Mouse (Mus musculus) kidney, adult 11 months (tissue): ENCODE measurements around the gene Dhps.
"Not testable (repeated sequence)": the region's sequence is repeated elsewhere in the genome, so short reads cannot be mapped to it uniquely, and the experiment has no call there.

ENCODE experiments used
- DNase-seq: peaks from one replicate; pipeline ENCODE4 v3.0.0; 2022

Dhps gene

GRCm38 (mm10) chr8:85096850-85097249, 25.3 kb downstream of the Dhps start:
- DNase-seq: no peak

- DNase-seq: no peak
Measured at GRCm38 (mm10) chr8:85100076-85100665, 28.6 kb downstream of the Dhps start.

- no peak for DNase-seq
Measured at GRCm38 (mm10) chr8:85113241-85113640, 41.7 kb downstream of the Dhps start.

DNA sequence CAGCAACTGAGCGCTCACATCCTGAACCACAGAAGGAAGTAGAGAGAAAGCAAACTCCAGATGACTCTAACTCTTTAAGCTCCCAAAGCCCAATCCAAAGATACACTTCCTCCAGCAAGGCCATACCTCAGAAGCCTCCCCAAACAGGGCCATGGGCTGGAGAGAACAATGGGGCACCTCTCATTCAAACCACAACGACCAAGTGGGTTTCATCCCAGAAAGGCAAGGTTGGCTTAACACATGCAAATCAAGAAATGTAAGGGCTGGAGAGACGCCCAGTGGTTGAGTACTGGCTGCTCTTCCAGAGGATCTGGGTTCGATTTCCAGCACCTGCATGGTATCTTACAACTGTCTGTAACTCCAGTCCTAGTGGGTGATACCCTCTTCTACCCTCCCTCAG, 43.9 kb downstream of the Dhps start:
- no peak for DNase-seq

- no peak for DNase-seq
Measured at GRCm38 (mm10) chr8:85116984-85117383, 45.4 kb downstream of the Dhps start.

GRCm38 (mm10) chr8:85119052-85119981, 47.8 kb downstream of the Dhps start:
- peak; percentile 95 for DNase-seq

GRCm38 (mm10) chr8:85120251-85120650, 48.7 kb downstream of the Dhps start:
- not testable (repeated sequence) for DNase-seq

DNA sequence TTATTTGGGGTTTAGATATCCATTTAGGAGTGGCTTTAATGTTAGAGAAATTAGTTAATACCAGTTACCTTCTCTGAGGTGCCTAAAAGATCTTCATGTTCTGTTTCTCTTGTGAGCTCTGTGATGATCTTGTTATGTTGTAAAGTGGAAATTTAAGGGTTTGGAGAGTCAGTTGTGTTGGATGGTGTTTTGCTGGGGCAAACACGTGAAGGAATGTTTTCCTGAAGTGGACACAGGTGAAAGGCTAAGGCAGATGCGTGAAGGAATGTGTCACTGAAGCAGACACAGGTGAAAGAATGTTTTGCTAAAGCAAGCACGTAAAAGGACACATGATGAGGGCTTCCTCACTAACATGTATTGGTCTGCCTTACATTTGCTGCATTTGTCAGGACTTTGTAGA, 51.4 kb downstream of the Dhps start, which contains the start of gene Zfp791:
TSS of gene Zfp791 (minus strand) at position 101 of the 400 bp plus-strand sequence.
- DNase-seq: no peak

DNA sequence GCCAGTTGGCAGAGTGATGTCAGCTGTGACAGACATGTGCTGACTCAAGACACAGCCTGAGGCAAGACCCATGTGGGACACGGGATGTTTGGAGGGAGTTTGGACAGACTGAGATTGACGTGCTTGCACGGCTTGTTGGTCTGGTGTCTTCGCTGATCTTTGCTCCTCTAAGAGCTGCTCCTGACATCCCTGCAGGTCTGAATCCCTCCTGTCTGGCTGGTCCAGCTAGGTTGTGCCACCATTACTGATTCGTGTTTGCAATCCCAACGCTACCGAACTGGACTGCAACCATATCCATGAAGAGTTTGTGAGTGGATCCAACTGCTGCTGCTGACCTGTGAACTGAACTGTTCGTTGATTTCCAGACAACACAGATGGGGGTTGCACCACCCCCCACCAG, 52.1 kb downstream of the Dhps start:
- no peak for DNase-seq
